Mouse (Mus musculus): Measurements from ENCODE around the gene Exoc6.

- TF ChIP-seq SIN3A (IDR thresholded peaks at IDR 0.05; ENCODE audit: low read length), result no peak
- no peak for TF ChIP-seq USF1 (IDR thresholded peaks at IDR 0.05; ENCODE audit: low read depth, low read length)
Observed at GRCm38 (mm10) chr19:37544476-37544875, 5.7 kb upstream of the Exoc6 start.
